Mouse (Mus musculus) forebrain, postnatal 0 days (tissue): ENCODE data around the gene 1700015F17Rik. TPM values are rescaled to one million over a fixed set of nuclear protein-coding genes. Genes with fewer than 3 reads are reported as not detected.

Source experiments
- ATAC-seq: fragments of 200-750 bp; cut with Nextera tagmentation; 2 replicates; pipeline ENCODE4 v1.8.0; 2017; ENCODE audit warnings: mild to moderate bottlenecking, moderate library complexity
- DNase-seq: peaks from one replicate; pipeline ENCODE4 v3.0.0-alpha.2; 2015
- H3K27ac ChIP-seq: fragments of 300-500 bp; sonication (generic); 2 replicates; pipeline ENCODE4 v1.5.1; 2014; ENCODE audit warnings: low read depth, mild to moderate bottlenecking, antibody characterized with exemption, low read length, moderate library complexity, mixed read lengths
- H3K27me3 ChIP-seq: fragments of 300-500 bp; sonication (generic); 2 replicates; pipeline ENCODE4 v1.6.1; 2014; ENCODE audit warnings: mild to moderate bottlenecking, low read length, mixed read lengths; ENCODE audit not compliant: insufficient read depth
- H3K36me3 ChIP-seq: fragments of 300-500 bp; sonication (generic); 2 replicates; pipeline ENCODE4 v1.6.1; 2014; ENCODE audit warnings: mild to moderate bottlenecking, moderate library complexity; ENCODE audit not compliant: insufficient read depth
- H3K4me1 ChIP-seq: fragments of 300-500 bp; sonication (generic); 2 replicates; pipeline ENCODE4 v1.6.1; 2014; ENCODE audit warnings: antibody characterized with exemption; ENCODE audit not compliant: insufficient read depth
- H3K4me2 ChIP-seq: fragments of 300-500 bp; sonication (generic); 2 replicates; pipeline ENCODE4 v1.6.1; 2014; ENCODE audit warnings: low read depth, mild to moderate bottlenecking, moderate library complexity
- H3K4me3 ChIP-seq: fragments of 300-500 bp; sonication (generic); 2 replicates; pipeline ENCODE4 v1.5.1; 2014; ENCODE audit warnings: low read depth, low read length, mixed read lengths
- H3K9ac ChIP-seq: fragments of 300-500 bp; sonication (generic); 2 replicates; pipeline ENCODE4 v1.6.1; 2014; ENCODE audit warnings: mild to moderate bottlenecking
- H3K9me3 ChIP-seq: fragments of 300-500 bp; sonication (generic); 2 replicates; pipeline ENCODE4 v1.6.1; 2016; ENCODE audit warnings: low read length
- CTCF ChIP-seq: sonication (generic); IDR thresholded peaks from 2 replicates; pipeline ENCODE4 v1.5.1; 2016; ENCODE audit warnings: antibody characterized with exemption, control low read depth, low read depth
- WGBS: fragments of 180-500 bp; shearing (Covaris S2); extraction: QIAGEN DNeasy Blood & Tissue Kit; methylation state at CpG from one replicate; pipeline ENCODE4 v1.1.7; 2014; 5-methylcytosine and 5-hydroxymethylcytosine counted together
- polyA plus RNA-seq: library from polyadenylated mRNA; unstranded; fragments of >200 nt; fragmentation: Nextera tagmentation; extraction: Ambion mirVana; gene quantifications from 2 replicates; pipeline ENCODE4 v1.2.1, GENCODE M21; 2015
- total RNA-seq: library from RNA; depleted of rRNA; stranded (reverse); fragments of >200 nt; gene quantifications from 2 replicates; pipeline ENCODE4 v1.2.3, GENCODE M21; 2014; rRNA removed

The 1700015F17Rik gene
- total and polyA plus RNA-seq, 2 experiments from 2014 or later = 0.23 TPM; not detected in 1

- H3K4me1 ChIP-seq = no peaks in the 10 kb centered on the region
- H3K9ac ChIP-seq = no peak overlapping the region
- H3K4me3 ChIP-seq = no peak overlapping the region
- no peak overlapping the region for H3K4me2 ChIP-seq
- DNase-seq (no peak), ATAC-seq (no peak)
- no peaks in the 10 kb centered on the region for H3K9me3 ChIP-seq
- TF ChIP-seq CTCF = no peak
- H3K27me3 ChIP-seq = no peaks in the 10 kb centered on the region
- H3K27ac ChIP-seq = no peak overlapping the region
- H3K36me3 ChIP-seq = no peaks in the 10 kb centered on the region
- 93% methylated on average over 2 of the region's 2 CpGs for WGBS
Measured at GRCm38 (mm10) chr5:5411886-5412285, 67.1 kb downstream of the 1700015F17Rik start.

GRCm38 (mm10) chr5:5401986-5402385 lies 77.0 kb downstream of the 1700015F17Rik start:
- no peak for DNase-seq
- no peak for ATAC-seq
- WGBS = 33% methylated on average over 4 of the region's 4 CpGs

GRCm38 (mm10) chr5:5392786-5393185 lies 86.2 kb downstream of the 1700015F17Rik start:
- TF ChIP-seq CTCF = no peak
- Histone ChIP-seq H3K4me3 (no peak overlapping the region), H3K27me3 (no peaks in the 10 kb centered on the region), H3K9me3 (no peaks in the 10 kb centered on the region), H3K4me2 (no peak overlapping the region), H3K4me1 (no peaks in the 10 kb centered on the region), H3K9ac (no peak overlapping the region), H3K27ac (no peak overlapping the region), H3K36me3 (no peaks in the 10 kb centered on the region)
- DNase-seq = no peak
- ATAC-seq = no peak
- WGBS = 46% methylated on average over 3 of the region's 3 CpGs

More at GRCm38 (mm10) chr5:5401986-5402385, 77.0 kb downstream of the 1700015F17Rik start:
- Histone ChIP-seq H3K36me3 (no peaks in the 10 kb centered on the region), H3K27ac (no peak overlapping the region), H3K4me1 (no peaks in the 10 kb centered on the region), H3K9ac (no peak overlapping the region), H3K9me3 (no peaks in the 10 kb centered on the region), H3K4me3 (no peak overlapping the region), H3K4me2 (no peak overlapping the region), H3K27me3 (no peaks in the 10 kb centered on the region)
- TF ChIP-seq CTCF = no peak

Other genes with a start within 250 kb of the 1700015F17Rik start
- gene Cdk14, start 58.8 kb downstream of the 1700015F17Rik start, total RNA-seq = 40.4 and 54.0 TPM in 2 replicates
- 22.7 and 34.8 TPM in 2 replicates for gene Cdk14, start 58.8 kb downstream of the 1700015F17Rik start, polyA plus RNA-seq
- gene Cldn12, start 35.8 kb upstream of the 1700015F17Rik start, total RNA-seq = 17.8 and 22.5 TPM in 2 replicates
- gene Cldn12, start 35.8 kb upstream of the 1700015F17Rik start, polyA plus RNA-seq = 10.1 and 13.0 TPM in 2 replicates
- 26.3 and 27.9 TPM in 2 replicates for gene Gtpbp10, start 80.4 kb upstream of the 1700015F17Rik start, total RNA-seq
- 10.7 and 12.7 TPM in 2 replicates for gene Gtpbp10, start 80.4 kb upstream of the 1700015F17Rik start, polyA plus RNA-seq
- gene Gm8773, start 94.7 kb upstream of the 1700015F17Rik start, total RNA-seq = 9.9 and 11.1 TPM in 2 replicates
- 16.3 and 16.5 TPM in 2 replicates for gene Gm8773, start 94.7 kb upstream of the 1700015F17Rik start, polyA plus RNA-seq
- 9.2 and 11.6 TPM in 2 replicates for gene Cfap69, start 185.1 kb upstream of the 1700015F17Rik start, total RNA-seq
- gene Cfap69, start 185.1 kb upstream of the 1700015F17Rik start, polyA plus RNA-seq = 4.1 and 6.7 TPM in 2 replicates
- 5.2 and 7.3 TPM in 2 replicates for gene Steap2, start 215.4 kb upstream of the 1700015F17Rik start, total RNA-seq
- gene Steap2, start 215.4 kb upstream of the 1700015F17Rik start, polyA plus RNA-seq = 1.9 and 3.0 TPM in 2 replicates